Mouse (Mus musculus) cerebellum, postnatal 25 days (tissue): ENCODE measurements at regions not wholly inside any gene's neighbourhood (a gene's known extent, or its start where the extent isn't known, plus 50 kb on each side); places are given as distances from the start of the nearest gene placed in this dataset.
A peak's percentile ranks its signal among the peaks of the same experiment; 100 is the strongest.
"Not testable (repeated sequence)": the region's sequence is repeated elsewhere in the genome, so short reads cannot be mapped to it uniquely, and the experiment has no call there.

ENCODE experiments used
- DNase-seq, 2 experiments: peaks; one replicate each; pipeline ENCODE4 v3.0.0; 2021; ENCODE audit warnings: mixed read lengths in 2 of 2

- peak in 1 of 2 experiments; percentile 14 for DNase-seq
These were observed 57.6 kb upstream of the Lekr1 start for GRCm38 (mm10) chr3:65608385-65608784.

- no peak for DNase-seq
These were observed 54.3 kb upstream of the Lekr1 start for GRCm38 (mm10) chr3:65611712-65612111.

- DNase-seq: no peak
These were observed 53.6 kb upstream of the Lekr1 start for GRCm38 (mm10) chr3:65612387-65612786.

- no peak for DNase-seq
These were observed 53.1 kb upstream of the Lekr1 start for GRCm38 (mm10) chr3:65612968-65613367.

- DNase-seq: not testable (repeated sequence)
These were observed 51.1 kb upstream of the Lekr1 start for GRCm38 (mm10) chr3:65614901-65615300.
